ENCODE assay signal across 18 mouse cellular contexts in the genomic region with DNA sequence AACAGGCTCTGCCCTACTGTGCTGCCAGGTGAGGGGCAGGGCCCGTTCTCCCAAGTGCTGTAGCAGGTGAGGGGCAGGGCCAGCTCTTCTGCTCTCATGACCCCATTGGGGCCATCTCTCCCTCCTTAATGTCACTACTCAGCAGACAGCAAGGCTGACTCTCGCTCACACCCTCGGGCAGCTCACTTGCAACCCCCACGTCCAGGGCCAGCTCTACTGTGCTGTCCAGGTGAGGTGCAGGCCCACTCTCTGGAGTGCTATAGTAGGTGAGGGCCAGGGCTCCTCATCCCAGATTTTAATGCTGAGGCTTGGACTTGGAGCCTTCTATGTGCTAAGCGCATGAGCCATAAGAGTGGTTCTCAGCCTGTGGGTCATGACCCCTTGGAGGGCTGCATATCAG.
"Had no signal": no experiment of that assay in that cellular context is flagged by ENCODE, and none has a peak within 500 bp of the region (broad histone marks: within the 10 kb centered on the region; RNA-seq: fewer than 3 reads in every experiment).

No protein-coding gene starts in this region.

- H3K27me3 ChIP-seq: intestine, embryonic 15.5 days; kidney, embryonic 15.5 days; limb, embryonic 12.5 days; liver, embryonic 15.5 days; neural tube, embryonic 13.5 days; stomach, embryonic 15.5 days had no signal

- ATAC-seq: intestine, embryonic 15.5 days had no signal

- H3K9me3 ChIP-seq: intestine, embryonic 15.5 days; kidney, embryonic 15.5 days; limb, embryonic 12.5 days; liver, embryonic 15.5 days; neural tube, embryonic 13.5 days; stomach, embryonic 15.5 days had no signal

- DNase-seq: kidney, adult 11 months; kidney, adult 8-10 months; layer of hippocampus, adult 9-11 months; lung, adult 2 months; lung, postnatal 14 days; lung, postnatal 4 days; retina, postnatal 1 day; right cerebral cortex, postnatal 25 days; spleen, adult 18-20 months; thymus, postnatal 25 days had no signal

- H3K9ac ChIP-seq: intestine, embryonic 15.5 days; kidney, embryonic 15.5 days; limb, embryonic 12.5 days; liver, embryonic 15.5 days; neural tube, embryonic 13.5 days; stomach, embryonic 15.5 days had no signal

- H3K27ac ChIP-seq: intestine, embryonic 15.5 days; kidney, embryonic 15.5 days; layer of hippocampus, adult 2 months; limb, embryonic 12.5 days; liver, embryonic 15.5 days; neural tube, embryonic 13.5 days; stomach, embryonic 15.5 days had no signal

- H3K4me1 ChIP-seq: intestine, embryonic 15.5 days; kidney, embryonic 15.5 days; limb, embryonic 12.5 days; liver, embryonic 15.5 days; neural tube, embryonic 13.5 days; stomach, embryonic 15.5 days had no signal

- H3K4me2 ChIP-seq: intestine, embryonic 15.5 days; kidney, embryonic 15.5 days; limb, embryonic 12.5 days; liver, embryonic 15.5 days; neural tube, embryonic 13.5 days; stomach, embryonic 15.5 days had no signal

- H3K4me3 ChIP-seq: intestine, embryonic 15.5 days; kidney, embryonic 15.5 days; layer of hippocampus, adult 2 months; limb, embryonic 12.5 days; liver, embryonic 15.5 days; myocyte; neural tube, embryonic 13.5 days; stomach, embryonic 15.5 days had no signal

- H3K36me3 ChIP-seq: intestine, embryonic 15.5 days had no signal
